Mouse (Mus musculus) midbrain, embryonic 15.5 days (tissue): ENCODE measurements around the gene Tmem121b. TPM values are rescaled to one million over a fixed set of nuclear protein-coding genes. Genes with fewer than 3 reads are reported as not detected.

ENCODE experiments used
- ATAC-seq: fragments of 200-750 bp; cut with Nextera tagmentation; replicated peaks from 2 replicates; pipeline ENCODE4 v1.8.0; 2017; ENCODE audit warnings: moderate TSS enrichment
- H3K27ac ChIP-seq: fragments of 300-500 bp; sonication (generic); 2 replicates; pipeline ENCODE4 v1.5.1; 2015; ENCODE audit warnings: mild to moderate bottlenecking, inconsistent platforms
- H3K27me3 ChIP-seq: fragments of 300-500 bp; sonication (generic); replicated peaks from 2 replicates; pipeline ENCODE4 v1.6.1; 2015; ENCODE audit warnings: inconsistent platforms
- H3K36me3 ChIP-seq: fragments of 300-500 bp; sonication (generic); replicated peaks from 2 replicates; pipeline ENCODE4 v1.6.1; 2015; ENCODE audit warnings: inconsistent platforms
- H3K4me1 ChIP-seq: fragments of 300-500 bp; sonication (generic); 2 replicates; pipeline ENCODE4 v1.6.1; 2015; ENCODE audit warnings: inconsistent platforms
- H3K4me2 ChIP-seq: fragments of 300-500 bp; sonication (generic); 2 replicates; pipeline ENCODE4 v1.6.1; 2015; ENCODE audit warnings: inconsistent platforms, mild to moderate bottlenecking, moderate library complexity
- H3K4me3 ChIP-seq: fragments of 300-500 bp; sonication (generic); 2 replicates; pipeline ENCODE4 v1.5.1; 2015; ENCODE audit warnings: mild to moderate bottlenecking, inconsistent platforms
- H3K9ac ChIP-seq: fragments of 300-500 bp; sonication (generic); 2 replicates; pipeline ENCODE4 v1.6.1; 2015; ENCODE audit warnings: mild to moderate bottlenecking, inconsistent platforms
- H3K9me3 ChIP-seq: fragments of 300-500 bp; sonication (generic); 2 replicates; pipeline ENCODE4 v1.6.1; 2016; ENCODE audit warnings: inconsistent platforms
- WGBS: fragments of 180-500 bp; shearing (Covaris S2); methylation state at CpG from one replicate; pipeline ENCODE4 v1.1.7; 2015; ENCODE audit warnings: mixed read lengths; 5-methylcytosine and 5-hydroxymethylcytosine counted together
- polyA plus RNA-seq: library from polyadenylated mRNA; unstranded; fragments of >200 nt; fragmentation: Nextera tagmentation; extraction: Ambion mirVana; gene quantifications from 2 replicates; pipeline ENCODE4 v1.2.1, GENCODE M21; 2015

Gene Tmem121b
- polyA plus RNA-seq, 1 experiment from 2014 or later, result 3.6 TPM

GRCm38 (mm10) chr6:120516879-120517278 is 23.3 kb upstream of the Tmem121b start:
- no peaks in the 10 kb centered on the region for H3K4me1 ChIP-seq
- peaks cover 9% of the 10 kb centered on the region; the same call in 1 of the 2 replicates for H3K36me3 ChIP-seq
- no peak for ATAC-seq
- H3K9ac ChIP-seq, result no peak overlapping the region
- no peaks in the 10 kb centered on the region for H3K9me3 ChIP-seq
- no peak overlapping the region for H3K4me3 ChIP-seq
- H3K27me3 ChIP-seq, result no peaks in the 10 kb centered on the region
- 96% methylated on average over 6 of the region's 6 CpGs for WGBS
- H3K4me2 ChIP-seq, result no peak overlapping the region
- H3K27ac ChIP-seq, result no peak overlapping the region

DNA sequence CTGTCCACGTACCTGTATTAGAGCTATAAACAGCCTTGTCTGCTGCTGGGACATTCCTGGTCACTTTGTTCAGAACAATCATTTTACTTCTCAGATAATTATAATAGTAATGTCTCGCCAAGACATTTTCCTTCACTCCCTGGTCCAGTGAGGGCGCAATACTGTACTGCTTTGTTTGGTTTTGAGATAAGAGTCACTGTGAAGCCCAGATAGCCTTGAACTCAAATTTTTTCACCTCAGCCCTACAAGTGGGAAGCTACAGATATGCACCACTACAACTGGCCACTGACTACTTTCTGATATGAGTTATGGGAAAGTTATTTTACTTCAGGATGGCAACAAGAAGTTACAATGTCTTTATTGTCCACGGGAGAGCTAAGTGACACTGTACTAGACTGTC is 22.8 kb upstream of the Tmem121b start:
- Histone ChIP-seq H3K9ac (no peak overlapping the region), H3K9me3 (no peaks in the 10 kb centered on the region), H3K4me2 (no peak overlapping the region), H3K4me1 (no peaks in the 10 kb centered on the region), H3K27me3 (no peaks in the 10 kb centered on the region), H3K27ac (no peak overlapping the region), H3K4me3 (no peak overlapping the region), H3K36me3 (peaks cover 9% of the 10 kb centered on the region; the same call in 1 of the 2 replicates)
- whole genome bisulfite sequencing, result 97% methylated on average over 4 of the region's 4 CpGs
- no peak for ATAC-seq

DNA sequence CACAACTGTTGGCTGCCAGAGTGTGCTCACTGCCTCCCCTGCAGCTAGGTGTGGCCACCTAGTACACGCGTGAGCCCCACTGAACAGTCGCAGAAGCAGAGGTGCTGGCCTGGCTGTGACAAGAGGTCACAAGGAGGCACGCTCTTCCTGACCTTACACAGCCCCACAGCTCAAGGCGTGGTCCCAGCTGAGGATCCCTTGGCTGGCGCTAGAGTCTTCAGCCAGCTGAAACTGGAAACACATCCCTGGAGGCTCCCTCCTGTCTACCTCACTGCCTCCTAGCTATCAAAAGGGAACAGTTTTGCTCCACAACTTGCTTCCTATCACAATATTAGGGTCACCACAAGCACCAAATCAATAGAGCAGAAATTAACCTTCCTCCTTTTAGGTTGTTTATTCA is 17.6 kb upstream of the Tmem121b start:
- no peak overlapping the region for H3K4me2 ChIP-seq
- no peak overlapping the region for H3K4me3 ChIP-seq
- H3K27me3 ChIP-seq, result no peaks in the 10 kb centered on the region
- H3K36me3 ChIP-seq, result peaks cover 9% of the 10 kb centered on the region; the same call in 1 of the 2 replicates
- no peak for ATAC-seq
- H3K9ac ChIP-seq, result no peak overlapping the region
- H3K4me1 ChIP-seq, result no peaks in the 10 kb centered on the region
- no peak overlapping the region for H3K27ac ChIP-seq
- 90% methylated on average over 6 of the region's 6 CpGs for WGBS
- H3K9me3 ChIP-seq, result no peaks in the 10 kb centered on the region

DNA sequence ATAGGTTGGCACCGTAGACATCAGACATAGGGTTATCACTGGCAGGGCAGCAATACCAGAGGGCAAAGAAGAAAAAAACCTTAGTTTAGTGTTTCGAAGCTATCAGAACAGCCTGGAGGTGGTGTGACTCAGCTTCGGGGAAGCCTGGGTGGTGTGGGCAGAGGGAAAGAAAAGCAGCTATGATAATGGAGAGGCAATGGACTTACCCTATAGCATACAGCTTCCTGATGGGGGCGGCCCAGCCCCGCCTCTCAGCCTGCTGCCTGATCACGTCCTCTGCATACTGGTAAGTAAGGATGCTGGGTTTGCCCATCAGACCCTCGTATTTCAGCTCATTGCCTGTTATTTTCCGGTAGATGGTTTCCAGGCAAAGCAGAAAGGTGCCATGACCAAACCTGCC is 16.8 kb upstream of the Tmem121b start:
- Histone ChIP-seq H3K4me2 (no peak overlapping the region), H3K9ac (no peak overlapping the region), H3K27ac (no peak overlapping the region), H3K9me3 (no peaks in the 10 kb centered on the region), H3K4me1 (no peaks in the 10 kb centered on the region), H3K27me3 (no peaks in the 10 kb centered on the region), H3K4me3 (no peak overlapping the region), H3K36me3 (peaks cover 9% of the 10 kb centered on the region; the same call in 1 of the 2 replicates)
- WGBS, result 94% methylated on average over 8 of the region's 8 CpGs
- ATAC-seq, result no peak

GRCm38 (mm10) chr6:120509975-120510374 is 16.4 kb upstream of the Tmem121b start:
- Histone ChIP-seq H3K4me2 (no peak overlapping the region), H3K36me3 (peaks cover 9% of the 10 kb centered on the region; the same call in 1 of the 2 replicates), H3K27ac (no peak overlapping the region), H3K27me3 (no peaks in the 10 kb centered on the region), H3K9ac (no peak overlapping the region), H3K4me1 (no peaks in the 10 kb centered on the region), H3K9me3 (no peaks in the 10 kb centered on the region), H3K4me3 (no peak overlapping the region)
- ATAC-seq, result no peak
- WGBS, result 89% methylated on average over 7 of the region's 7 CpGs

DNA sequence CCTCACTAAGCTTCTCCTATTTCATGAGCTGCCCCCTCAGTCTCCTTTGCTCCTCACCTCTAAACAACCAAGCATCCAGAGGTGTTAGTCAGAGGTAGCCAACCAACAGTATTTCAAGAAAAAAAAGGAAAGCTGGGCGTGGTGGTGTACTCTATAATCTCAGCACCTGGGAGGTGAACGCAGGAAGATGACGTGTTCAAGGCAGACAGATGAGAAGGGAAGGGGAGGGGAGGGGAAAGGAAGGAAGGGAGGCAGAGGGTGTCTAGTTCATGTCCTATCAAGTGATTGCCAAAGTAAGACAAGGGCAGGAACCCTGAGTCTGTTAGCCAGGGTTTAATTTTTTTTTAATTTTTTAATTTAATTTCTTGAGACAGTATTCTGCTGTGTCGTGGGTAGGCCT is 15.0 kb upstream of the Tmem121b start:
- no peak overlapping the region for H3K4me3 ChIP-seq
- no peaks in the 10 kb centered on the region for H3K27me3 ChIP-seq
- ATAC-seq, result no peak
- H3K36me3 ChIP-seq, result 0 out of 2 replicates have a peak, but pooled peaks cover 3% of the 10 kb centered on the region
- WGBS, result 91% methylated on average over 4 of the region's 4 CpGs
- no peaks in the 10 kb centered on the region for H3K4me1 ChIP-seq
- no peak overlapping the region for H3K9ac ChIP-seq
- H3K9me3 ChIP-seq, result no peaks in the 10 kb centered on the region
- H3K27ac ChIP-seq, result no peak overlapping the region
- H3K4me2 ChIP-seq, result no peak overlapping the region

GRCm38 (mm10) chr6:120505531-120505930 is 11.9 kb upstream of the Tmem121b start:
- no peak for ATAC-seq
- Histone ChIP-seq H3K4me3 (no peak overlapping the region), H3K4me1 (no peaks in the 10 kb centered on the region), H3K27me3 (no peaks in the 10 kb centered on the region), H3K9me3 (no peaks in the 10 kb centered on the region), H3K4me2 (no peak overlapping the region), H3K27ac (no peak overlapping the region), H3K9ac (no peak overlapping the region), H3K36me3 (no peaks in the 10 kb centered on the region)
- WGBS, result 53% methylated on average over 4 of the region's 4 CpGs

- Histone ChIP-seq H3K27me3 (no peaks in the 10 kb centered on the region), H3K4me3 (no peak overlapping the region), H3K9ac (no peak overlapping the region), H3K9me3 (no peaks in the 10 kb centered on the region), H3K4me1 (no peaks in the 10 kb centered on the region), H3K27ac (no peak overlapping the region), H3K4me2 (no peak overlapping the region), H3K36me3 (no peaks in the 10 kb centered on the region)
- WGBS, result 71% methylated on average over 3 of the region's 3 CpGs
- no peak for ATAC-seq
Observed at GRCm38 (mm10) chr6:120504051-120504450, 10.4 kb upstream of the Tmem121b start.

DNA sequence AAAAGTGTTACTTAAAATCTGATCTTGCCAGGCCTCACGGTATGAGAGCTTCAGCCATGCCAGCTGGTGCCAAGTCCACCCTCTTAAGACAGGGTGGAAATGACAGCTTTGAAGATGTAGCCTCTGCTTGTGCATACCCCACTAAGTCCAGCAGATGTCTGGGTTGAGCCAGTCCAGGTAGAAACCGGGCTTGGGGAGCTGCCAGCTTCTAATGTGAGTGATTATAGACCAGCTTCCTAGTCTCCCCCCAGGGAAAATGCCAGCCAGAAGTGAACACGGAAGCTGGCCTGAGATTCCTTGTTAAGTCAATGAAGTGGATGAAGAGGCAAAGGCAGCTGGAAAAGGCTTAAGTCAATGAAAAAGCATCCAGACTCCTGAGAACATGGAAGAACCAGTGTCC is 2.9 kb upstream of the Tmem121b start:
- no peak overlapping the region for H3K4me2 ChIP-seq
- H3K27ac ChIP-seq, result no peak overlapping the region
- no peaks in the 10 kb centered on the region for H3K27me3 ChIP-seq
- no peak overlapping the region for H3K4me3 ChIP-seq
- no peaks in the 10 kb centered on the region for H3K9me3 ChIP-seq
- no peak for ATAC-seq
- no peak overlapping the region for H3K9ac ChIP-seq
- 51% methylated on average over 3 of the region's 3 CpGs for WGBS
- no peaks in the 10 kb centered on the region for H3K36me3 ChIP-seq
- H3K4me1 ChIP-seq, result peaks cover 22% of the 10 kb centered on the region

DNA sequence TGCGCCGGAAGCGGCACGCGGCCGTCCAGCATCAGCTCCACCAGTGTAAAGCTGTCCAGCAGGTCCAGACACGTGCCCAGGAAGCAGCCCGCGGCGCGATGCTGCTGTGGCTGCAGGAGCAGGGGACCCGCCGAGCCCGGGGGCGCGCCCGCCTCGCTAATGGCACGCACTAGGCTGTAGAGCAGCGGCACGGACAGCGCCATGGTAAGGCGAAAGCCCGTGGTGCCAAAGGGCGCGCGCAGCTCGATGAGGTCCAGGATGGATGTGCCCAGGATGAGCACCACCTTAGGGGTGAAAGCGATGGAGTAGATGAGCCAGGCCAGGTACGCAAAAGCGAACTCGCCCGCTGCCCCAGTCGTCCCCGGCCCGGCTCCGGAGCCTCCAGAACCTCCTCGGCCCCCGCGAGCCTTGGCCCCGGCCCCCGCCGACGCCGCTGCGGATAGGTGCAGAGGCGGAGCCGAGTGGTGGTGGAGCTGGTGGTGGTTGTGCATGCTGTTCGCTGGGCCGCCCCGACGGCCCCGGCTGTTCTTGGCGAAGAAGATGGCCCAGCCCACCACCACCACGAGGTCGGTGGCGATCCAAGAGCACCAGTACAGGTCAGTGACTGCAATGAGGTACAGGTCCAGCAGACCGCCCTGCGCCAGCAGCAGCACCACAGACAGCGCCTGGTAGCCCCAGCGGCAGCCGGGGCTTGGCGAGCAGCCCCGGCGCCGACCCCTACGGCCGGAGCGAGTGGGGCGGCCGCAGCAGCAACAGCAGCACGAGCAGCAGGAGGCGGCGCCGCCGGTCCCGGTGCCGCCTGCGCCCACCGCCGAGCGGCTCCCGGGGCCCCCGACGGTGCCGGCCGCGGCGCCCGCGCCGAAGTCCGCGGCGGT is 871 bp downstream of the Tmem121b start:
- H3K9ac ChIP-seq, result peak overlapping the region; percentile 91
- H3K4me2 ChIP-seq, result peak overlapping the region; percentile 79
- no peaks in the 10 kb centered on the region for H3K36me3 ChIP-seq
- peak overlapping the region; percentile 97 for H3K27ac ChIP-seq
- peak overlapping the region; percentile 87 for H3K4me3 ChIP-seq
- no peaks in the 10 kb centered on the region for H3K9me3 ChIP-seq
- ATAC-seq, result peak; percentile 28
- H3K4me1 ChIP-seq, result peaks cover 49% of the 10 kb centered on the region
- under 1% methylated on average over 87 of the region's 95 CpGs for WGBS
- H3K27me3 ChIP-seq, result no peaks in the 10 kb centered on the region

DNA sequence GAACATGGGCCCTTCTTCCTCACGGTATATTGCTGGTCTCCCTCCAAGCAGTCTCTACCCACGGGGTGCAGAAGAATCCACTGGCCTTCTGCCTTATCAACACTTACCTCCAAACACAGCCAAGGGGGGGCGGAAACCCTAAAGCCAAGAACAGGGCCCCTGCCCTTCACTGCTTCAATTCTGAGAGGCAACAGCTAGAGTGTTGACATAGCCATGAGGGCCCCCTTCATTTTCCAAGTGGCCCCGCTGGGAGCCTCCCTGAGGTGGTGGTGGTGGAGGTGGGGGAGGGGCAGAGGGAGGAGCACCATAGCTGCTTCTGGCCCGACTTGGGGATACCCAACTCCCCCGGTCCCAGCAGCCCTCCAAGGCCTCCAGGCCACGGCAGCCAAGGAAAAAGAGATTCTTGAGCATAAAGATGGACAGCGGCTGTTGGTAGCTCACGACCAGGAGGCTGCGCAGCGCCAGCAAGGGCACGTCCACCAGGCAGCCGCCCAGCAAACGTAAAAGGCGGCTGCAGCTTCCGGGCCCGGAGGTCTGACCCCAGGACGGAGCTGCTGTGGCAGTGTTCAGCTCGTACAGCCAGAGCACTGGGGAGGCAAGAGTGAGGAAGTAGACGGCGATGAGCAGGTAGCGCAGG is 1.6 kb downstream of the Tmem121b start:
- no peak for ATAC-seq
- peak overlapping the region; percentile 87 for H3K4me3 ChIP-seq
- peak overlapping the region; percentile 91 for H3K9ac ChIP-seq
- no peaks in the 10 kb centered on the region for H3K9me3 ChIP-seq
- H3K27me3 ChIP-seq, result no peaks in the 10 kb centered on the region
- H3K4me1 ChIP-seq, result peaks cover 49% of the 10 kb centered on the region
- H3K4me2 ChIP-seq, result peak overlapping the region; percentile 79
- no peaks in the 10 kb centered on the region for H3K36me3 ChIP-seq
- H3K27ac ChIP-seq, result 0 out of 2 replicates have a peak overlapping the region, but pooled peaks have one; percentile 97
- WGBS, result 11% methylated on average over 22 of the region's 22 CpGs

DNA sequence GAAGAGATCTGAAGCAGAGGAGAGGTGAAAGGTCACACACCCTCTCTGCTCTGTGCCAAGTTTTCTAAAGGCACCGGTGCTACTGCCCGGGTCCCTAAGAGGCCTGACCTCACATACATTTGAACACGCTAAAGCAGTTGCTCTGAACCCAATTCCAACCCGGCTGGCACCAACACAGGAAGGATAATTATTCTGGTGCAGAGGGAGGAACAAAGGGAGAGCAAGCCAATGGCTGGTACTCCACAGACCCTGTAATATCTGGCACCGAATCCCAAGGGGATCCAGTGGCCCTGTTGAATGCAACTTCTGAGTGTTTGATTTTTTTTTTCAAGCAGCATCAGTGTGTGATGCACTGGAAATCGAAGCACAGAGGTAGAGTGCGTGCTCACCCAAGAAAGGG is 2.5 kb downstream of the Tmem121b start:
- H3K4me3 ChIP-seq, result peak overlapping the region; percentile 87
- peaks cover 49% of the 10 kb centered on the region for H3K4me1 ChIP-seq
- no peak for ATAC-seq
- H3K9ac ChIP-seq, result no peak overlapping the region
- H3K9me3 ChIP-seq, result no peaks in the 10 kb centered on the region
- H3K4me2 ChIP-seq, result peak overlapping the region; percentile 79
- 35% methylated on average over 7 of the region's 7 CpGs for WGBS
- no peaks in the 10 kb centered on the region for H3K36me3 ChIP-seq
- no peaks in the 10 kb centered on the region for H3K27me3 ChIP-seq
- no peak overlapping the region for H3K27ac ChIP-seq
